Mouse (Mus musculus): ENCODE measurements around the gene Cuedc2. TPM values are rescaled to one million over a fixed set of nuclear protein-coding genes. Genes with fewer than 3 reads are reported as not detected.

The Cuedc2 gene
- 163 and 179 TPM in 2 replicates for polyA plus RNA-seq (2014; fragmentation: Nextera tagmentation; extraction: Ambion mirVana)

DNA sequence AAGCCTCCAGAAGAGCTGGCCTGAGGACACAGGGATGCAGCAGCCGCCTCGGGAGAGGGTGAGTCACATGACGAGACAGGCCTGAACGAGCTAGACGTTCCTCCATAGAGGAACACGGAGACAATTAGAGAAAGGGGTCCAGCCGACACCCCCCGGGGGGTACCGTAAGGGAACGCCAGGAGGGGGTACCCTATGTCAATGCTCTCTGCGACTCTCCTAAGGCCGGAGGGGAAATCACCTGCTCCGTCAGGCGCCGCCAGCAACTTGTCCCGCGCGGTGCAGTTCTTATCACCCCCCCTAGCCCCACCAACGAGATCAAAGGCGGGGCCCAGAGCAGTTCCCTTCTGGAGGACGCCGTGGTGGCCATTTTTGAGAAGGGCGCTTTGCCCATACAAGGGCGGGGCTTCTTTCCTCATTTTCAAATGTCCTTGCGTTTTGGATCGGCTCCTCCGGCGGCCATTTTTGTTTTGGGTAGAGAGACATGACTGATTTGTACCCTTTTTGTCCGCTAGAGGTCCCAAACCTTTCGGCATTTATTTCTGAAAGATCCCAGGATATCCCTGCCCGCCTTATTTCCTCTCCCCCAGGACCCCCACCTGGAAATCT is at the start of gene Cuedc2:
TSS of gene Cuedc2 (minus strand) at position 372 of the 606 bp plus-strand sequence.
- H3K4me1 ChIP-seq (ENCODE audit: control insufficient read depth, insufficient read depth, low read length) = peaks cover 7% of the 10 kb centered on the region; the same call in 1 of the 2 replicates
- no peaks in the 10 kb centered on the region for H3K9me3 ChIP-seq (ENCODE audit: control insufficient read depth, low read length)
- peak; percentile 98 for DNase-seq (ENCODE audit: low spot score)
- WGBS = under 1% methylated on average over 31 of the region's 31 CpGs
- peak within 1 kb of the TSS; percentile 79 for H3K4me2 ChIP-seq (ENCODE audit: low read depth, severe bottlenecking)
- ATAC-seq (ENCODE audit: insufficient number of reproducible peaks, low FRiP score, low TSS enrichment, low read depth) = peak; percentile 82
- no peaks in the 10 kb centered on the region for H3K36me3 ChIP-seq (ENCODE audit: control insufficient read depth, insufficient read depth, low read length)
- no peaks in the 10 kb centered on the region; the same call in 1 of the 2 replicates for H3K27me3 ChIP-seq (ENCODE audit: control insufficient read depth, insufficient read depth, low read length)
- H3K4me3 ChIP-seq (ENCODE audit: low read depth, low read length) = peak within 1 kb of the TSS; percentile 77
- H3K27ac ChIP-seq (replicated peaks; ENCODE audit: low read depth, low read length) = no peak within 1 kb of the TSS
- H3K9ac ChIP-seq (ENCODE audit: low read length) = peak within 1 kb of the TSS; percentile 76

DNA sequence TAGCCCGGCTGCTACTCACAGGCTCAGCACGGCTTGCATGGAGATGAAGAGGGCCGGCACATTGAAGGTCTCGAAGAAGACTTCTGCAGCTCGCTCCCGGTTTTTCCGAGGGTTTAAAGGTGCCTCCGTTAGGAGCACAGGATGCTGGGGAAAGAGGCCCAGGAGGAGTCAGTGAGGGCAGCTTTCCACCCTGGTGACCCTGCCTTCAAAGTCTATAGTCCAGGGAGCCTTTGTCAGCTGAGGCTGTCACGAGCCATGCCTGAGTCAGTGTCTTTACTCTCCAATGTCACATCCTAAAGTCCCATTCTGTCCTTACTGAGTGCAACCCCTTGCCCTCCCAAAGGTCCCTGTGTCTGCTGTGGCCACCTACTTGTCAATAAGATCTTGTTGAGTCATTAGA is 43.8 kb upstream of the Cuedc2 start:
- 86% methylated on average over 9 of the region's 9 CpGs for WGBS
- no peak overlapping the region for H3K9ac ChIP-seq (ENCODE audit: low read length)
- DNase-seq (ENCODE audit: low spot score) (no peak), ATAC-seq (ENCODE audit: insufficient number of reproducible peaks, low FRiP score, low TSS enrichment, low read depth) (no peak)
- H3K4me2 ChIP-seq (ENCODE audit: low read depth, severe bottlenecking) = no peak overlapping the region
- no peaks in the 10 kb centered on the region for H3K4me1 ChIP-seq (ENCODE audit: control insufficient read depth, insufficient read depth, low read length)
- H3K4me3 ChIP-seq (ENCODE audit: low read depth, low read length) = no peak overlapping the region
- no peaks in the 10 kb centered on the region for H3K9me3 ChIP-seq (ENCODE audit: control insufficient read depth, low read length)
- H3K27me3 ChIP-seq (ENCODE audit: control insufficient read depth, insufficient read depth, low read length) = no peaks in the 10 kb centered on the region
- H3K36me3 ChIP-seq (ENCODE audit: control insufficient read depth, insufficient read depth, low read length) = peaks cover 46% of the 10 kb centered on the region
- no peak overlapping the region for H3K27ac ChIP-seq (replicated peaks; ENCODE audit: low read depth, low read length)

DNA sequence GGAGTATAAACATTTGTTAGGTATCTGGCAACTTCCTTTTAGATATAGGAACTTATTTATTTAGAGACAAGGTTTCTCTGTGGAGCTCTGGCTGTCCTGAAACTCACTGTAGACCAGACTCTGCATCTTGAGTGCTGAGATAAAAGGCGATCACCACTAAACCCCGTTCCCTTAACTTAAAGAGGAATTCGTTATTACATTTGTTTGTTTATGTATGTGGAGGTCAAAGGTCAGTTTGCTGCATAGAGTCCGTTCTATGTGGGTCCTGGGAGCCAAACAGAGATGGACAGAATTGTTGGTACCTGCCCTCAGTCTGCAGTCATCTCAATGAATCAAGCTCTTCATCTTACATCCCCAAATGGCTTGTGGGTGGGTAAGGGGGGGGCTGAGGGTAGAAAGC is 37.4 kb upstream of the Cuedc2 start:
- Histone ChIP-seq H3K27me3 (ENCODE audit: control insufficient read depth, insufficient read depth, low read length) (no peaks in the 10 kb centered on the region), H3K36me3 (ENCODE audit: control insufficient read depth, insufficient read depth, low read length) (peaks cover 26% of the 10 kb centered on the region), H3K4me2 (ENCODE audit: low read depth, severe bottlenecking) (no peak overlapping the region), H3K27ac (replicated peaks; ENCODE audit: low read depth, low read length) (no peak overlapping the region), H3K4me3 (ENCODE audit: low read depth, low read length) (no peak overlapping the region), H3K9me3 (ENCODE audit: control insufficient read depth, low read length) (no peaks in the 10 kb centered on the region), H3K9ac (ENCODE audit: low read length) (no peak overlapping the region), H3K4me1 (ENCODE audit: control insufficient read depth, insufficient read depth, low read length) (no peaks in the 10 kb centered on the region)
- 50% methylated on average over 4 of the region's 4 CpGs for WGBS
- DNase-seq (ENCODE audit: low spot score) (no peak), ATAC-seq (ENCODE audit: insufficient number of reproducible peaks, low FRiP score, low TSS enrichment, low read depth) (no peak)

DNA sequence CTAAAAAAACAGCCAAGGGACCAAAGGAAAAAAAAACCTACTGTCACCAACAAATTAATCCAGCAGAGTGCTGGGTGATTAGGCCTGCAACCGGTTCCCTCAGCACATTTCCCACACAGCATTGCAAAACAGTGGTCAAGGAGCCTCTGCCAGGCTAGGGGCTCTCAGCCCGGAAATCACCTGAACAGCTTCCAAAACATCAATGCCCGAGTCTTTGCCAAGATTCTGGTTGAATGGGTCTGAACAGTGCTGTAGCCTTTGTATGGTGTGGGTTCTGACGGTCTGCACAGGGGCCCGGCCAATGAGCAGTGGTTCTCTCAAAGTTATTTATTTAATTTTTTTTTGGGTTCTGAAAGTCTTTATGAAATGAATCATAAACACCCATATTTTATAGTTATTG is 37.0 kb upstream of the Cuedc2 start:
- Histone ChIP-seq H3K27ac (replicated peaks; ENCODE audit: low read depth, low read length) (no peak overlapping the region), H3K4me2 (ENCODE audit: low read depth, severe bottlenecking) (no peak overlapping the region), H3K4me1 (ENCODE audit: control insufficient read depth, insufficient read depth, low read length) (no peaks in the 10 kb centered on the region), H3K4me3 (ENCODE audit: low read depth, low read length) (no peak overlapping the region), H3K9ac (ENCODE audit: low read length) (no peak overlapping the region), H3K27me3 (ENCODE audit: control insufficient read depth, insufficient read depth, low read length) (no peaks in the 10 kb centered on the region), H3K9me3 (ENCODE audit: control insufficient read depth, low read length) (no peaks in the 10 kb centered on the region), H3K36me3 (ENCODE audit: control insufficient read depth, insufficient read depth, low read length) (peaks cover 23% of the 10 kb centered on the region)
- DNase-seq (ENCODE audit: low spot score) = no peak
- no peak for ATAC-seq (ENCODE audit: insufficient number of reproducible peaks, low FRiP score, low TSS enrichment, low read depth)
- 73% methylated on average over 5 of the region's 5 CpGs for WGBS

DNA sequence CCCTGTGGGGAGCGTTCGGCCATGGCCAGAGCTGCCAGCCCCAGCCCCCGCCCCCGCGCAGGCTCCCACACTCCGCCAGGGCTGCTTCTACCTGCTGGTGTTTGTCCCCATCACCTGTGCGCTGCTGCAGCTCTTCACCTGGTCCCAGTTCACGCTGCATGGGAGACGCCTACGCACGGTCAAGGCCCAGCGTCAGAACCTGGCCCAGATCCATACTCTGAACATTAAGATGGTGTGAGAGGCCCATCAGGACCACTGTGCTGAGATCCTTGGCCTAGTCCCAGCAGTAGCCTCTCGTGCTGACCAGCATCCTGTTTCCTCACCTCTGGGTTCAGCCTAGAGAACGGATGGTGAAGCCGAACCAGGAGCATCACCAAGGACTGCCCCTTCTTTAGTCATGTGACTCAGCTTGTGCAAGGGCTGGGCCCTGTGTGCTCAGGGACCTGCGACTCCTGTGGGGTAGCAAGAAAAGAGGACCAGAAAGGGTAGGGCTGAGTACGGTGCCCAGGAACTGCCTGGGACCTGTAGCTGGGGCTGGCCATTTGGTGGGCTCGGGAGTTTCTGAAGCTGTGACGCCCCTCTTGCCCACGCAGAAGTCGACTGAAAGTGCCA is 36.1 kb upstream of the Cuedc2 start:
- no peak for DNase-seq (ENCODE audit: low spot score)
- Histone ChIP-seq H3K27ac (replicated peaks; ENCODE audit: low read depth, low read length) (no peak overlapping the region), H3K4me1 (ENCODE audit: control insufficient read depth, insufficient read depth, low read length) (no peaks in the 10 kb centered on the region), H3K4me3 (ENCODE audit: low read depth, low read length) (no peak overlapping the region), H3K9me3 (ENCODE audit: control insufficient read depth, low read length) (no peaks in the 10 kb centered on the region), H3K36me3 (ENCODE audit: control insufficient read depth, insufficient read depth, low read length) (peaks cover 16% of the 10 kb centered on the region), H3K4me2 (ENCODE audit: low read depth, severe bottlenecking) (no peak overlapping the region), H3K9ac (ENCODE audit: low read length) (no peak overlapping the region; the same call in 1 of the 2 replicates), H3K27me3 (ENCODE audit: control insufficient read depth, insufficient read depth, low read length) (no peaks in the 10 kb centered on the region)
- no peak for ATAC-seq (ENCODE audit: insufficient number of reproducible peaks, low FRiP score, low TSS enrichment, low read depth)
- WGBS = 58% methylated on average over 21 of the region's 21 CpGs

DNA sequence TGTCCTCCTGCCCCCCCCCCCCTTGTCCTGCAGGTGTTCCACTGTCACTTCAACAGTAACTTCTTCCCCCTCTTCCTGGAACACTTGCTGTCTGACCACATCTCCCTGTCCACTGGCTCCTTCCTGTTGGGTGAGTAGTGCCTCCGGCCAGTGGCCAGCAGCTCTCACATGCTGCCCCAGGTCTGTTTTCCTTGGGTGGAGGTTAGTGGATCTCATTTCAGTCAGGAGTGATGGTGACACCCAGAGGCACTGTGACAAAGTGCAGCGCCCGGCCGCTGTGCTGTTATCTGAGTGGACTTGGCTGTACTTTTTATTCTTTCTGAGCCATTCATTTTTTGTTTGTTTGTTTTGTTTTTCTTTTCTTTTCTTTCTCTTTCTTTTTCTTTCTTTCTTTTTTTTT is 30.7 kb upstream of the Cuedc2 start:
- WGBS = 38% methylated on average over 4 of the region's 4 CpGs
- no peak for ATAC-seq (ENCODE audit: insufficient number of reproducible peaks, low FRiP score, low TSS enrichment, low read depth)

DNA sequence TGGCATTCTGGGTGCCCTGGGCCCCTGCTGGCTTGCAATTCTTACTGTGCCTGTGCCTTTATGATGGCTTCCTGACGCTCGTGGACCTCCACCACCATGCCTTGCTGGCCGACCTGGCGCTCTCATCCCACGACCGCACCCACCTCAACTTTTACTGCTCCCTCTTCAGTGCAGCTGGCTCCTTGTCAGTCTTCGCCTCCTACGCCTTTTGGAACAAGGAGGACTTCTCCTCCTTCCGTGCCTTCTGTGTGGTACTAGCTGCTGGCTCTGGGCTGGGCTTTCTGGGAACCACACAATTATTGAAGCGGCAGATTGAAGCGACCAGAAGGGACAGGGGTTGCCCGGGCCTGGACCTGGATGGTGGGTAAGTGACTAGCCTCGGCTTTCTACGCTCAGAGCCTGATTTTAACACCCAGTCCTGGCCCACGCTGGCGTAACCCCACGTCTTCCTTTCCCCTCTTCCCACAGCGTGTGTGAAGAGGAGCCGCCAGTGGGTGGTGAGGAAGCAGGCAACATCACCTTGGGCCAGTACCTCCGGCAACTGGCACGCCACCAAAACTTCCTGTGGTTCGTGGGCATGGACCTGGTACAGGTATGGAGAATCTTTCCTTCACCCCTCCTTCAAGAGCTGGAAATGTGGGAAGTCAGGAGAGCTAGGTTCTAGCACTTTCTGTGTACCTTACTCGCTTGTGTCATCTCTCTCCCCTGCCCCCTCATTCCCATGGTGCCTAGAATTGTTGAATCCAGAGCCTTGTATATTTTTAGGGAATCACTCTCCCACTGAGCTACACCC is 29.5 kb upstream of the Cuedc2 start:
- DNase-seq (ENCODE audit: low spot score) = no peak
- Histone ChIP-seq H3K27ac (replicated peaks; ENCODE audit: low read depth, low read length) (no peak overlapping the region), H3K4me3 (ENCODE audit: low read depth, low read length) (no peak overlapping the region), H3K4me2 (ENCODE audit: low read depth, severe bottlenecking) (no peak overlapping the region), H3K27me3 (ENCODE audit: control insufficient read depth, insufficient read depth, low read length) (no peaks in the 10 kb centered on the region), H3K9me3 (ENCODE audit: control insufficient read depth, low read length) (no peaks in the 10 kb centered on the region), H3K9ac (ENCODE audit: low read length) (no peak overlapping the region), H3K36me3 (ENCODE audit: control insufficient read depth, insufficient read depth, low read length) (no peaks in the 10 kb centered on the region), H3K4me1 (ENCODE audit: control insufficient read depth, insufficient read depth, low read length) (no peaks in the 10 kb centered on the region)
- ATAC-seq (ENCODE audit: insufficient number of reproducible peaks, low FRiP score, low TSS enrichment, low read depth) = no peak
- 85% methylated on average over 23 of the region's 23 CpGs for WGBS

More for the DNA sequence above, 30.7 kb upstream of the Cuedc2 start:
- Histone ChIP-seq H3K36me3 (ENCODE audit: control insufficient read depth, insufficient read depth, low read length) (no peaks in the 10 kb centered on the region), H3K4me2 (ENCODE audit: low read depth, severe bottlenecking) (no peak overlapping the region), H3K9ac (ENCODE audit: low read length) (no peak overlapping the region), H3K9me3 (ENCODE audit: control insufficient read depth, low read length) (no peaks in the 10 kb centered on the region), H3K4me3 (ENCODE audit: low read depth, low read length) (no peak overlapping the region), H3K27me3 (ENCODE audit: control insufficient read depth, insufficient read depth, low read length) (no peaks in the 10 kb centered on the region), H3K27ac (replicated peaks; ENCODE audit: low read depth, low read length) (no peak overlapping the region), H3K4me1 (ENCODE audit: control insufficient read depth, insufficient read depth, low read length) (no peaks in the 10 kb centered on the region)
- DNase-seq (ENCODE audit: low spot score) = peak; percentile 62

DNA sequence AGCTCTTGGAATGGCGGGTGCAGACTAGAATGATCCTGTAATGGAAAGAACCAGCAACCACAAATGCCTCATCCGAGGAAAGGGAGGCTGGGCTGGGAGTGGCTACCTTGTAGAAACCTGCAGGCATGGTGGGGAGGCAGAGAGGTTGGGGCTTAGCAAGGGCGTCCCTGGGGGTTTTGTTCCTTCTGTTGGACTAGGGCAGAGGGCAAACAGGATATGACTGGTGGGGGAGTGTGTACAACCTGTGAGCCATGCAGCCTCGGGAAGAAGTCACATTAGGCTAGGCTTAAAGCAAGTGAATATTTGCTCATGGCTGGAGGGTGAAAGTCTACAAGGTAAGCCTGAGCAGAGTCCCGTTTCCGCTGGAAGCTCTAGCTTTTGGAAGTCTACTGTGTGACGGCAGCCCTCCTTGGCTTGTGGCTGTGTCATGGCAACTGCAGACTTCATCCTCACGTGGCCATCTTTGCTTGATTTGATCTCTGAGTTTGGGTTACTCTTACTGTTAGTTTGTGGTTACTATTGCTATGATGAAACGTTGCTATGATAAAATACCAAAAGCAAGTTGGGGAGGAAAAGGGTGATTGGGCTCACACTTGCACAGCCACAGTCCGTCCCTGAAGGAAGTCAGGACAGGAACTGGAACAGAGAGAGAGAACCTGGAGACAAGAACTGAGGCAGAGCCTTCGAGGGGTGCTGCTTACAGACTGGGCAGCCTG is 24.9 kb upstream of the Cuedc2 start:
- WGBS = 88% methylated on average over 11 of the region's 11 CpGs
- no peak for DNase-seq (ENCODE audit: low spot score)
- H3K27me3 ChIP-seq (ENCODE audit: control insufficient read depth, insufficient read depth, low read length) = peaks cover under 1% of the 10 kb centered on the region

More for the DNA sequence above, 24.9 kb upstream of the Cuedc2 start:
- Histone ChIP-seq H3K9me3 (ENCODE audit: control insufficient read depth, low read length) (no peaks in the 10 kb centered on the region), H3K4me2 (ENCODE audit: low read depth, severe bottlenecking) (no peak overlapping the region), H3K4me3 (ENCODE audit: low read depth, low read length) (no peak overlapping the region), H3K36me3 (ENCODE audit: control insufficient read depth, insufficient read depth, low read length) (no peaks in the 10 kb centered on the region), H3K4me1 (ENCODE audit: control insufficient read depth, insufficient read depth, low read length) (no peaks in the 10 kb centered on the region), H3K9ac (ENCODE audit: low read length) (no peak overlapping the region), H3K27ac (replicated peaks; ENCODE audit: low read depth, low read length) (no peak overlapping the region)
- ATAC-seq (ENCODE audit: insufficient number of reproducible peaks, low FRiP score, low TSS enrichment, low read depth) = no peak

All from limb, embryonic 11.5 days (tissue).